ENCODE assay signal across 8 mouse cellular contexts in genomic region chr3:109122641-109123530, GRCm38 (mm10). TPM values are rescaled to one million over a fixed set of nuclear protein-coding genes. Genes with fewer than 3 reads are reported as not detected.
DNase-seq lines count a peak whose midpoint lies in the region; ATAC-seq and TF ChIP-seq lines count a peak whose summit lies in the region.

Gene Slc25a24, plus strand, starts transcription at chr3:109123149.

- H3K4me2 ChIP-seq in embryonic facial prominence, embryonic 13.5 days, result peak within 1 kb of the TSS; percentile 67
- peak within 1 kb of the TSS; percentile 79 for H3K4me2 ChIP-seq in kidney, embryonic 15.5 days
- H3K4me2 ChIP-seq in neural tube, embryonic 14.5 days (ENCODE audit: low read depth, low read length), result peak within 1 kb of the TSS; percentile 88

- peak; percentile 90 for ATAC-seq in embryonic facial prominence, embryonic 13.5 days (ENCODE audit: insufficient number of reproducible peaks, insufficient read depth, low FRiP score, low TSS enrichment, low read depth)
- peak; percentile 94 for ATAC-seq in kidney, embryonic 15.5 days (replicated peaks; ENCODE audit: low FRiP score)
- peak; percentile 91 for ATAC-seq in neural tube, embryonic 14.5 days (ENCODE audit: low read depth)

- TF ChIP-seq POLR2A in lung, adult 2 months (IDR thresholded peaks at IDR 0.05; ENCODE audit: borderline replicate concordance, extremely low read depth, low read depth, low read length), result 0 out of 2 replicates have a peak, but pooled peaks have one; percentile 30

- H3K27me3 ChIP-seq in embryonic facial prominence, embryonic 13.5 days, result no peaks in the 10 kb centered on the region
- no peaks in the 10 kb centered on the region for H3K27me3 ChIP-seq in heart, embryonic 10.5 days (ENCODE audit: insufficient read depth, poor library complexity, severe bottlenecking)
- H3K27me3 ChIP-seq in kidney, embryonic 15.5 days, result no peaks in the 10 kb centered on the region
- no peaks in the 10 kb centered on the region for H3K27me3 ChIP-seq in neural tube, embryonic 14.5 days (ENCODE audit: control insufficient read depth, insufficient read depth, low read length)

- peak within 1 kb of the TSS; percentile 92 for H3K4me3 ChIP-seq in embryonic facial prominence, embryonic 13.5 days
- peak within 1 kb of the TSS; percentile 88 for H3K4me3 ChIP-seq in heart, embryonic 10.5 days
- H3K4me3 ChIP-seq in kidney, embryonic 15.5 days (replicated peaks), result peak within 1 kb of the TSS; percentile 81
- H3K4me3 ChIP-seq in lung, adult 2 months (replicated peaks; ENCODE audit: extremely low read depth, low read depth, low read length), result peak within 1 kb of the TSS; percentile 91
- H3K4me3 ChIP-seq in neural tube, embryonic 14.5 days (ENCODE audit: low read depth, low read length), result peak within 1 kb of the TSS; percentile 63

- WGBS in embryonic facial prominence, embryonic 13.5 days, result 1% methylated on average over 38 of the region's 49 CpGs
- 1% methylated on average over 38 of the region's 49 CpGs for WGBS in heart, embryonic 10.5 days
- WGBS in kidney, embryonic 15.5 days, result 1% methylated on average over 36 of the region's 49 CpGs
- whole genome bisulfite sequencing in lung, adult 2 months, result 1% methylated on average over 40 of the region's 49 CpGs
- WGBS in neural tube, embryonic 14.5 days, result 2% methylated on average over 35 of the region's 49 CpGs

- peaks cover 19% of the 10 kb centered on the region for H3K4me1 ChIP-seq in embryonic facial prominence, embryonic 13.5 days
- peaks cover 23% of the 10 kb centered on the region for H3K4me1 ChIP-seq in heart, embryonic 10.5 days
- peaks cover 28% of the 10 kb centered on the region for H3K4me1 ChIP-seq in kidney, embryonic 15.5 days
- peaks cover 4% of the 10 kb centered on the region; the same call in 1 of the 2 replicates for H3K4me1 ChIP-seq in lung, adult 2 months (ENCODE audit: control insufficient read depth, insufficient read depth, low read length)
- H3K4me1 ChIP-seq in neural tube, embryonic 14.5 days (ENCODE audit: control insufficient read depth, insufficient read depth, low read length), result no peaks in the 10 kb centered on the region

- peaks cover 8% of the 10 kb centered on the region for H3K36me3 ChIP-seq in embryonic facial prominence, embryonic 13.5 days
- peaks cover 13% of the 10 kb centered on the region for H3K36me3 ChIP-seq in heart, embryonic 10.5 days
- H3K36me3 ChIP-seq in kidney, embryonic 15.5 days, result peaks cover 7% of the 10 kb centered on the region
- no peaks in the 10 kb centered on the region for H3K36me3 ChIP-seq in neural tube, embryonic 14.5 days (ENCODE audit: control insufficient read depth, insufficient read depth, low read length)

- DNase-seq in CD4-positive helper T cell, adult 2 months (ENCODE audit: low read depth, low spot score), result peak; percentile 67
- DNase-seq in adrenal gland, adult 18-20 months (ENCODE audit: low spot score in 2 of 2), result peak; percentile 60 to 63
- DNase-seq in heart, embryonic 10.5 days (ENCODE audit: low spot score), result peak; percentile 88
- DNase-seq in lung, adult 2 months, result peak; percentile 67
- DNase-seq in thymus, adult 18-20 months, result peak; percentile 15 to 29

- H3K9me3 ChIP-seq in embryonic facial prominence, embryonic 13.5 days, result no peaks in the 10 kb centered on the region
- no peaks in the 10 kb centered on the region for H3K9me3 ChIP-seq in heart, embryonic 10.5 days
- H3K9me3 ChIP-seq in kidney, embryonic 15.5 days (replicated peaks), result no peaks in the 10 kb centered on the region
- no peaks in the 10 kb centered on the region for H3K9me3 ChIP-seq in neural tube, embryonic 14.5 days (ENCODE audit: control insufficient read depth, low read length)

- peak within 1 kb of the TSS; percentile 90 for H3K27ac ChIP-seq in embryonic facial prominence, embryonic 13.5 days
- peak within 1 kb of the TSS; percentile 99 for H3K27ac ChIP-seq in heart, embryonic 10.5 days
- peak within 1 kb of the TSS; percentile 91 for H3K27ac ChIP-seq in kidney, embryonic 15.5 days
- H3K27ac ChIP-seq in neural tube, embryonic 14.5 days (ENCODE audit: low read depth, low read length), result peak within 1 kb of the TSS; percentile 73

- H3K9ac ChIP-seq in embryonic facial prominence, embryonic 13.5 days, result peak within 1 kb of the TSS; percentile 97
- peak within 1 kb of the TSS; percentile 80 for H3K9ac ChIP-seq in kidney, embryonic 15.5 days
- peak within 1 kb of the TSS; percentile 91 for H3K9ac ChIP-seq in neural tube, embryonic 14.5 days (replicated peaks; ENCODE audit: low read depth, low read length)

- no peak for TF ChIP-seq CTCF in lung, adult 2 months (IDR thresholded peaks at IDR 0.05; ENCODE audit: insufficient read depth, low read length)

RNA-seq across cellular contexts. Expression of gene Slc25a24, which starts in this region (rescaled TPM):
- total RNA-seq in adrenal gland, adult 18-20 months (2021), result 10 to 100 TPM; 46.3 to 76.4 TPM
- polyA plus RNA-seq in embryonic facial prominence, embryonic 13.5 days (2015; fragmentation: Nextera tagmentation; extraction: Ambion mirVana), result 44.3 and 47.7 TPM in 2 replicates
- polyA plus RNA-seq in heart, embryonic 10.5 days (2016; fragmentation: Nextera tagmentation; extraction: Ambion mirVana), result 40.4 and 42.5 TPM in 2 replicates
- 25.3 and 26.5 TPM in 2 replicates for polyA plus RNA-seq in kidney, embryonic 15.5 days (2015; fragmentation: Nextera tagmentation; extraction: Ambion mirVana)
- polyA plus RNA-seq in lung, adult 2 months (2012; rRNA removed), result 8.8 and 8.9 TPM in 2 replicates
- polyA plus RNA-seq in neural tube, embryonic 14.5 days (2014; fragmentation: Nextera tagmentation; extraction: Ambion mirVana), result 3.0 and 8.0 TPM in 2 replicates

Comparison
In these comparisons a context has a peak if more than half of its experiments do, and no peak if none do; other contexts are left out.
1. Peak in every context shown above with its lines: DNase-seq, ATAC-seq, H3K4me3 ChIP-seq and H3K27ac ChIP-seq.
2. DNase-seq: peak in every context shown above with its lines; median percentile 88 in heart, embryonic 10.5 days; 67 in CD4-positive helper T cell, adult 2 months; 67 in lung, adult 2 months; 62 in adrenal gland, adult 18-20 months; 22 in thymus, adult 18-20 months.